In the genomic region with DNA sequence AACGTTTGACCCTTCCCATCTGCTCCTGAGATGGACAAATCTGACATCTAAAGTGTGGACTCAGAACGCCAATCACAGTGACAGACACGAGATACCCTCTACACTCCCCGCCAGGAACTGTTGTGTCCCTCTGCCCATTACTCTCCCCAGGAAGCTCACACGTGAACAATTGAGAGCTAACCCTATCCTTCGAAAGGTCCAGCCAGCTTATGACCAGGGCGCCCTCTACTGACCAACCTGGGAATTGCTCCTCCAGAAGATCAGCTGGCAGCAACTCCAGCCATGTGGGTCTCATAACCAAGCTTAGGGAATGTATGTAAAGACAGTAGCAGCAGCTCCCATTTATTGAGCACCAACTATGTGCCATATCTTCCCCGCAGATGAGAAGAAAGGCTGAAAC, we compare ENCODE assay signal across 9 mouse cellular contexts.
DNase-seq lines count a peak whose midpoint lies in the region; ATAC-seq and TF ChIP-seq lines count a peak whose summit lies in the region.
"Had no signal": no experiment of that assay in that cellular context is flagged by ENCODE, and none has a peak within 500 bp of the region (broad histone marks: within the 10 kb centered on the region; RNA-seq: fewer than 3 reads in every experiment).

No protein-coding gene starts in this region.

- peaks cover 73% of the 10 kb centered on the region for H3K4me1 ChIP-seq in midbrain, embryonic 10.5 days
- peaks cover 31% of the 10 kb centered on the region for H3K4me1 ChIP-seq in midbrain, embryonic 13.5 days (replicated peaks)
- H3K4me1 ChIP-seq in limb, embryonic 11.5 days (ENCODE audit: control insufficient read depth, insufficient read depth, low read length) = peaks cover 27% of the 10 kb centered on the region
- H3K4me1 ChIP-seq in olfactory bulb, adult 2 months (ENCODE audit: control insufficient read depth, insufficient read depth, low read length) = peaks cover 53% of the 10 kb centered on the region

- peak; percentile 74 for TF ChIP-seq CTCF in olfactory bulb, adult 2 months (IDR thresholded peaks at IDR 0.05; ENCODE audit: insufficient read depth, low read depth, low read length)

- 7% methylated on average over 8 of the region's 8 CpGs for WGBS in midbrain, embryonic 10.5 days
- WGBS in midbrain, embryonic 13.5 days = 4% methylated on average over 8 of the region's 8 CpGs
- WGBS in limb, embryonic 11.5 days = 6% methylated on average over 8 of the region's 8 CpGs
- 10% methylated on average over 8 of the region's 8 CpGs for WGBS in olfactory bulb, adult 2 months

- no peak overlapping the region for H3K4me3 ChIP-seq in midbrain, embryonic 10.5 days
- H3K4me3 ChIP-seq in midbrain, embryonic 13.5 days (replicated peaks) = no peak overlapping the region
- H3K4me3 ChIP-seq in limb, embryonic 11.5 days (ENCODE audit: low read depth, low read length) = no peak overlapping the region
- H3K4me3 ChIP-seq in olfactory bulb, adult 2 months (ENCODE audit: insufficient read depth, low read depth, low read length) = no peak overlapping the region
- H3K4me3 ChIP-seq: embryonic facial prominence, embryonic 13.5 days had no signal

- H3K36me3 ChIP-seq in midbrain, embryonic 10.5 days = no peaks in the 10 kb centered on the region
- no peaks in the 10 kb centered on the region for H3K36me3 ChIP-seq in midbrain, embryonic 13.5 days
- H3K36me3 ChIP-seq in limb, embryonic 11.5 days (ENCODE audit: control insufficient read depth, insufficient read depth, low read length) = no peaks in the 10 kb centered on the region
- H3K36me3 ChIP-seq: embryonic facial prominence, embryonic 13.5 days had no signal

- DNase-seq in midbrain, embryonic 10.5 days (ENCODE audit: low spot score) = peak; percentile 78
- peak; percentile 67 for DNase-seq in c-Kit-positive CD71-negative TER-119-negative erythroid progenitor cells, embryonic 14.5 days (ENCODE audit: low read depth)
- peak; percentile 72 for DNase-seq in induced T-regulatory cell, adult 2 months (ENCODE audit: low read depth)
- DNase-seq in limb, embryonic 11.5 days (ENCODE audit: low spot score) = peak; percentile 90
- peak; percentile 68 for DNase-seq in thymus, postnatal 25 days

- no peaks in the 10 kb centered on the region for H3K27me3 ChIP-seq in midbrain, embryonic 10.5 days (ENCODE audit: low read depth, poor library complexity, severe bottlenecking)
- no peaks in the 10 kb centered on the region for H3K27me3 ChIP-seq in midbrain, embryonic 13.5 days
- no peaks in the 10 kb centered on the region for H3K27me3 ChIP-seq in limb, embryonic 11.5 days (ENCODE audit: control insufficient read depth, insufficient read depth, low read length)
- H3K27me3 ChIP-seq: embryonic facial prominence, embryonic 13.5 days had no signal

- H3K9ac ChIP-seq in midbrain, embryonic 13.5 days (replicated peaks) = no peak overlapping the region
- H3K9ac ChIP-seq in limb, embryonic 11.5 days (ENCODE audit: low read length) = no peak overlapping the region
- H3K9ac ChIP-seq: embryonic facial prominence, embryonic 13.5 days had no signal

- no peak overlapping the region for H3K4me2 ChIP-seq in midbrain, embryonic 13.5 days (replicated peaks)
- no peak overlapping the region for H3K4me2 ChIP-seq in limb, embryonic 11.5 days (ENCODE audit: low read depth, severe bottlenecking)
- H3K4me2 ChIP-seq: embryonic facial prominence, embryonic 13.5 days had no signal

- no peaks in the 10 kb centered on the region for H3K9me3 ChIP-seq in midbrain, embryonic 10.5 days (replicated peaks)
- no peaks in the 10 kb centered on the region for H3K9me3 ChIP-seq in midbrain, embryonic 13.5 days
- H3K9me3 ChIP-seq in limb, embryonic 11.5 days (ENCODE audit: control insufficient read depth, low read length) = no peaks in the 10 kb centered on the region
- H3K9me3 ChIP-seq: embryonic facial prominence, embryonic 13.5 days had no signal

- H3K27ac ChIP-seq in midbrain, embryonic 10.5 days (replicated peaks) = no peak overlapping the region
- no peak overlapping the region for H3K27ac ChIP-seq in midbrain, embryonic 13.5 days
- H3K27ac ChIP-seq in limb, embryonic 11.5 days (replicated peaks; ENCODE audit: low read depth, low read length) = no peak overlapping the region
- H3K27ac ChIP-seq in olfactory bulb, adult 2 months (ENCODE audit: insufficient read depth, low read depth, low read length) = no peak overlapping the region
- H3K27ac ChIP-seq: embryonic facial prominence, embryonic 13.5 days had no signal

- TF ChIP-seq POLR2A in olfactory bulb, adult 2 months (IDR thresholded peaks at IDR 0.05; ENCODE audit: insufficient read depth, low read depth, low read length) = no peak

- no peak; the same call in 1 of the 2 replicates for ATAC-seq in midbrain, embryonic 13.5 days
- 0 out of 2 replicates have a peak, but pooled peaks have one; percentile 19 for ATAC-seq in frontal cortex, adult (ENCODE audit: low TSS enrichment)
- no peak for ATAC-seq in limb, embryonic 11.5 days (ENCODE audit: insufficient number of reproducible peaks, low FRiP score, low TSS enrichment, low read depth)
